Mouse (Mus musculus): ENCODE results near the gene Pear1. TPM values are rescaled to one million over a fixed set of nuclear protein-coding genes. Genes with fewer than 3 reads are reported as not detected.
"Not testable (repeated sequence)": the region's sequence is repeated elsewhere in the genome, so short reads cannot be mapped to it uniquely, and the experiment has no call there.

Gene Pear1
- 28.4 and 31.7 TPM in 2 replicates for polyA plus RNA-seq (2014; fragmentation: Nextera tagmentation; extraction: Ambion mirVana)

GRCm38 (mm10) chr3:87824206-87824605, at the start of gene Pear1:
Gene Pear1 (minus strand): TSS chr3:87824306.
- 87% methylated on average over 1 of the region's 1 CpGs for WGBS
- not testable (repeated sequence) for DNase-seq (ENCODE audit: low spot score); H3K27ac ChIP-seq (ENCODE audit: low read depth); H3K4me3 ChIP-seq (ENCODE audit: low read depth, low read length); H3K9me3 ChIP-seq (ENCODE audit: control insufficient read depth, low read length); H3K4me2 ChIP-seq (ENCODE audit: low read length); H3K4me1 ChIP-seq (replicated peaks; ENCODE audit: control insufficient read depth, insufficient read depth, low read length); H3K27me3 ChIP-seq (replicated peaks; ENCODE audit: control insufficient read depth, insufficient read depth, low read length); H3K36me3 ChIP-seq (ENCODE audit: control insufficient read depth, insufficient read depth, low read length); ATAC-seq (replicated peaks; ENCODE audit: low FRiP score, low TSS enrichment, low read depth); H3K9ac ChIP-seq (ENCODE audit: low read length)

- H3K36me3 ChIP-seq (ENCODE audit: control insufficient read depth, insufficient read depth, low read length), result peaks cover 87% of the 10 kb centered on the region
- H3K27ac ChIP-seq (ENCODE audit: low read depth); H3K9me3 ChIP-seq (ENCODE audit: control insufficient read depth, low read length); H3K27me3 ChIP-seq (replicated peaks; ENCODE audit: control insufficient read depth, insufficient read depth, low read length); H3K9ac ChIP-seq (ENCODE audit: low read length); H3K4me2 ChIP-seq (ENCODE audit: low read length); H3K4me1 ChIP-seq (replicated peaks; ENCODE audit: control insufficient read depth, insufficient read depth, low read length); ATAC-seq (replicated peaks; ENCODE audit: low FRiP score, low TSS enrichment, low read depth); DNase-seq (ENCODE audit: low spot score); H3K4me3 ChIP-seq (ENCODE audit: low read depth, low read length): not testable (repeated sequence)
- WGBS, result 89% methylated on average over 4 of the region's 4 CpGs
Measured at GRCm38 (mm10) chr3:87864111-87864510, 40.0 kb upstream of the Pear1 start.

- 0 out of 2 replicates have a peak, but pooled peaks have one; percentile 17 for ATAC-seq (replicated peaks; ENCODE audit: low FRiP score, low TSS enrichment, low read depth)
Measured at GRCm38 (mm10) chr3:87859813-87860212, 35.7 kb upstream of the Pear1 start.

GRCm38 (mm10) chr3:87857666-87858065, 33.6 kb upstream of the Pear1 start:
- DNase-seq (ENCODE audit: low spot score) (no peak), ATAC-seq (replicated peaks; ENCODE audit: low FRiP score, low TSS enrichment, low read depth) (no peak)
- no peaks in the 10 kb centered on the region for H3K9me3 ChIP-seq (ENCODE audit: control insufficient read depth, low read length)
- WGBS, result 95% methylated on average over 8 of the region's 8 CpGs
- no peak overlapping the region for H3K27ac ChIP-seq (ENCODE audit: low read depth)
- no peak overlapping the region for H3K9ac ChIP-seq (ENCODE audit: low read length)
- H3K4me2 ChIP-seq (ENCODE audit: low read length), result no peak overlapping the region
- H3K27me3 ChIP-seq (replicated peaks; ENCODE audit: control insufficient read depth, insufficient read depth, low read length), result no peaks in the 10 kb centered on the region
- H3K4me3 ChIP-seq (ENCODE audit: low read depth, low read length), result no peak overlapping the region
- H3K36me3 ChIP-seq (ENCODE audit: control insufficient read depth, insufficient read depth, low read length), result peaks cover 54% of the 10 kb centered on the region
- H3K4me1 ChIP-seq (replicated peaks; ENCODE audit: control insufficient read depth, insufficient read depth, low read length), result no peaks in the 10 kb centered on the region

More at GRCm38 (mm10) chr3:87859813-87860212, 35.7 kb upstream of the Pear1 start:
- 27% methylated on average over 3 of the region's 3 CpGs for WGBS
- no peaks in the 10 kb centered on the region for H3K27me3 ChIP-seq (replicated peaks; ENCODE audit: control insufficient read depth, insufficient read depth, low read length)
- H3K9ac ChIP-seq (ENCODE audit: low read length), result no peak overlapping the region
- no peak overlapping the region for H3K4me3 ChIP-seq (ENCODE audit: low read depth, low read length)
- peaks cover 69% of the 10 kb centered on the region for H3K36me3 ChIP-seq (ENCODE audit: control insufficient read depth, insufficient read depth, low read length)
- no peaks in the 10 kb centered on the region for H3K4me1 ChIP-seq (replicated peaks; ENCODE audit: control insufficient read depth, insufficient read depth, low read length)
- H3K9me3 ChIP-seq (ENCODE audit: control insufficient read depth, low read length), result no peaks in the 10 kb centered on the region
- no peak overlapping the region for H3K4me2 ChIP-seq (ENCODE audit: low read length)
- no peak overlapping the region for H3K27ac ChIP-seq (ENCODE audit: low read depth)
- DNase-seq (ENCODE audit: low spot score), result peak; percentile 75

- no peak overlapping the region for H3K4me3 ChIP-seq (ENCODE audit: low read depth, low read length)
- no peak overlapping the region for H3K27ac ChIP-seq (ENCODE audit: low read depth)
- DNase-seq (ENCODE audit: low spot score) (no peak), ATAC-seq (replicated peaks; ENCODE audit: low FRiP score, low TSS enrichment, low read depth) (no peak)
- H3K4me1 ChIP-seq (replicated peaks; ENCODE audit: control insufficient read depth, insufficient read depth, low read length), result no peaks in the 10 kb centered on the region
- peaks cover 39% of the 10 kb centered on the region for H3K36me3 ChIP-seq (ENCODE audit: control insufficient read depth, insufficient read depth, low read length)
- WGBS, result 85% methylated on average over 8 of the region's 8 CpGs
- H3K4me2 ChIP-seq (ENCODE audit: low read length), result no peak overlapping the region
- H3K9me3 ChIP-seq (ENCODE audit: control insufficient read depth, low read length), result no peaks in the 10 kb centered on the region
- no peak overlapping the region for H3K9ac ChIP-seq (ENCODE audit: low read length)
- no peaks in the 10 kb centered on the region for H3K27me3 ChIP-seq (replicated peaks; ENCODE audit: control insufficient read depth, insufficient read depth, low read length)
Measured at GRCm38 (mm10) chr3:87855936-87856335, 31.8 kb upstream of the Pear1 start.

GRCm38 (mm10) chr3:87854795-87855568, 30.9 kb upstream of the Pear1 start:
- H3K4me1 ChIP-seq (replicated peaks; ENCODE audit: control insufficient read depth, insufficient read depth, low read length), result no peaks in the 10 kb centered on the region
- no peak overlapping the region for H3K27ac ChIP-seq (ENCODE audit: low read depth)

GRCm38 (mm10) chr3:87849117-87849516, 25.0 kb upstream of the Pear1 start:
- Histone ChIP-seq H3K36me3 (ENCODE audit: control insufficient read depth, insufficient read depth, low read length) (no peaks in the 10 kb centered on the region), H3K9me3 (ENCODE audit: control insufficient read depth, low read length) (no peaks in the 10 kb centered on the region), H3K4me2 (ENCODE audit: low read length) (no peak overlapping the region), H3K9ac (ENCODE audit: low read length) (no peak overlapping the region), H3K4me3 (ENCODE audit: low read depth, low read length) (no peak overlapping the region), H3K4me1 (replicated peaks; ENCODE audit: control insufficient read depth, insufficient read depth, low read length) (no peaks in the 10 kb centered on the region), H3K27ac (ENCODE audit: low read depth) (no peak overlapping the region), H3K27me3 (replicated peaks; ENCODE audit: control insufficient read depth, insufficient read depth, low read length) (no peaks in the 10 kb centered on the region)
- WGBS, result 82% methylated on average over 14 of the region's 14 CpGs
- no peak for ATAC-seq (replicated peaks; ENCODE audit: low FRiP score, low TSS enrichment, low read depth)
- no peak for DNase-seq (ENCODE audit: low spot score)

More at GRCm38 (mm10) chr3:87854795-87855568, 30.9 kb upstream of the Pear1 start:
- ATAC-seq (replicated peaks; ENCODE audit: low FRiP score, low TSS enrichment, low read depth) (no peak), DNase-seq (ENCODE audit: low spot score) (no peak)
- Histone ChIP-seq H3K9ac (ENCODE audit: low read length) (no peak overlapping the region), H3K27me3 (replicated peaks; ENCODE audit: control insufficient read depth, insufficient read depth, low read length) (no peaks in the 10 kb centered on the region), H3K4me3 (ENCODE audit: low read depth, low read length) (no peak overlapping the region), H3K4me2 (ENCODE audit: low read length) (no peak overlapping the region), H3K9me3 (ENCODE audit: control insufficient read depth, low read length) (no peaks in the 10 kb centered on the region), H3K36me3 (ENCODE audit: control insufficient read depth, insufficient read depth, low read length) (peaks cover 33% of the 10 kb centered on the region)
- 41% methylated on average over 7 of the region's 7 CpGs for WGBS

- H3K27me3 ChIP-seq (replicated peaks; ENCODE audit: control insufficient read depth, insufficient read depth, low read length), result no peaks in the 10 kb centered on the region
- no peak overlapping the region for H3K27ac ChIP-seq (ENCODE audit: low read depth)
- no peaks in the 10 kb centered on the region for H3K36me3 ChIP-seq (ENCODE audit: control insufficient read depth, insufficient read depth, low read length)
- no peak for DNase-seq (ENCODE audit: low spot score)
- no peaks in the 10 kb centered on the region for H3K4me1 ChIP-seq (replicated peaks; ENCODE audit: control insufficient read depth, insufficient read depth, low read length)
- H3K4me2 ChIP-seq (ENCODE audit: low read length), result no peak overlapping the region
- WGBS, result 80% methylated on average over 5 of the region's 5 CpGs
- no peak overlapping the region for H3K9ac ChIP-seq (ENCODE audit: low read length)
- no peaks in the 10 kb centered on the region for H3K9me3 ChIP-seq (ENCODE audit: control insufficient read depth, low read length)
- H3K4me3 ChIP-seq (ENCODE audit: low read depth, low read length), result no peak overlapping the region
- ATAC-seq (replicated peaks; ENCODE audit: low FRiP score, low TSS enrichment, low read depth), result no peak
Measured at GRCm38 (mm10) chr3:87847680-87848079, 23.6 kb upstream of the Pear1 start.

GRCm38 (mm10) chr3:87846650-87847110, 22.6 kb upstream of the Pear1 start, which contains the start of gene Sh2d2a:
Gene Sh2d2a (plus strand): TSS chr3:87846755.
- DNase-seq (ENCODE audit: low spot score) (no peak), ATAC-seq (replicated peaks; ENCODE audit: low FRiP score, low TSS enrichment, low read depth) (no peak)
- Histone ChIP-seq H3K4me1 (replicated peaks; ENCODE audit: control insufficient read depth, insufficient read depth, low read length) (no peaks in the 10 kb centered on the region), H3K9me3 (ENCODE audit: control insufficient read depth, low read length) (no peaks in the 10 kb centered on the region), H3K27me3 (replicated peaks; ENCODE audit: control insufficient read depth, insufficient read depth, low read length) (no peaks in the 10 kb centered on the region), H3K4me3 (ENCODE audit: low read depth, low read length) (no peak within 1 kb of the TSS), H3K9ac (ENCODE audit: low read length) (no peak within 1 kb of the TSS), H3K4me2 (ENCODE audit: low read length) (no peak within 1 kb of the TSS), H3K27ac (ENCODE audit: low read depth) (no peak within 1 kb of the TSS), H3K36me3 (ENCODE audit: control insufficient read depth, insufficient read depth, low read length) (no peaks in the 10 kb centered on the region)
- 67% methylated on average over 7 of the region's 7 CpGs for WGBS

All from intestine, embryonic 14.5 days (tissue).